Mouse (Mus musculus): ENCODE measurements around the gene Slc26a3. TPM values are rescaled to one million over a fixed set of nuclear protein-coding genes. Genes with fewer than 3 reads are reported as not detected.
A peak's percentile ranks its signal among the peaks of the same experiment; 100 is the strongest.

Gene Slc26a3
- polyA plus RNA-seq (2016; fragmentation: Nextera tagmentation; extraction: Ambion mirVana) = 0.09 TPM in 1 of 2 replicates, not detected in the other

- Histone ChIP-seq H3K27ac (no peak within 1 kb of the TSS), H3K4me2 (no peak within 1 kb of the TSS), H3K36me3 (no peaks in the 10 kb centered on the region), H3K9ac (replicated peaks) (no peak within 1 kb of the TSS), H3K27me3 (no peaks in the 10 kb centered on the region), H3K4me3 (replicated peaks) (no peak within 1 kb of the TSS), H3K4me1 (replicated peaks) (no peaks in the 10 kb centered on the region), H3K9me3 (no peaks in the 10 kb centered on the region)
- no peak for ATAC-seq (ENCODE audit: insufficient number of reproducible peaks, insufficient read depth, low FRiP score, low TSS enrichment, low read depth)
- WGBS = 85% methylated on average over 3 of the region's 3 CpGs
Measured at GRCm38 (mm10) chr12:31390571-31390970, at the start of gene Slc26a3. Gene Slc26a3, plus strand, starts transcription at chr12:31390871.

GRCm38 (mm10) chr12:31350191-31350943, 40.3 kb upstream of the Slc26a3 start:
- ATAC-seq (ENCODE audit: insufficient number of reproducible peaks, insufficient read depth, low FRiP score, low TSS enrichment, low read depth) = peak; percentile 31; the same call in 1 of the 2 replicates
- H3K27ac ChIP-seq = 0 out of 2 replicates have a peak overlapping the region, but pooled peaks have one; percentile 84
- H3K9me3 ChIP-seq = no peaks in the 10 kb centered on the region
- peak overlapping the region; percentile 89 for H3K4me2 ChIP-seq
- H3K36me3 ChIP-seq = peaks cover 21% of the 10 kb centered on the region
- H3K9ac ChIP-seq (replicated peaks) = peak overlapping the region; percentile 95
- peaks cover 8% of the 10 kb centered on the region for H3K4me1 ChIP-seq (replicated peaks)
- H3K4me3 ChIP-seq (replicated peaks) = peak overlapping the region; percentile 97
- no peaks in the 10 kb centered on the region for H3K27me3 ChIP-seq
- 29% methylated on average over 15 of the region's 15 CpGs for WGBS

- 5% methylated on average over 66 of the region's 66 CpGs for WGBS
Measured at GRCm38 (mm10) chr12:31350944-31351928, 39.4 kb upstream of the Slc26a3 start, which contains the start of gene Dld. Gene Dld, minus strand, starts transcription at chr12:31351453.

GRCm38 (mm10) chr12:31366428-31366827, 24.2 kb upstream of the Slc26a3 start:
- no peak for ATAC-seq (ENCODE audit: insufficient number of reproducible peaks, insufficient read depth, low FRiP score, low TSS enrichment, low read depth)
- Histone ChIP-seq H3K9ac (replicated peaks) (no peak overlapping the region), H3K4me2 (no peak overlapping the region), H3K27me3 (no peaks in the 10 kb centered on the region), H3K27ac (no peak overlapping the region), H3K4me1 (replicated peaks) (no peaks in the 10 kb centered on the region), H3K4me3 (replicated peaks) (no peak overlapping the region), H3K9me3 (no peaks in the 10 kb centered on the region), H3K36me3 (no peaks in the 10 kb centered on the region)
- 53% methylated on average over 3 of the region's 3 CpGs for WGBS

More at GRCm38 (mm10) chr12:31350944-31351928, 39.4 kb upstream of the Slc26a3 start, which contains the start of gene Dld:
- H3K4me3 ChIP-seq (replicated peaks) = peak within 1 kb of the TSS; percentile 97
- no peaks in the 10 kb centered on the region for H3K9me3 ChIP-seq
- H3K27ac ChIP-seq = peak within 1 kb of the TSS; percentile 84
- H3K4me2 ChIP-seq = peak within 1 kb of the TSS; percentile 89
- H3K4me1 ChIP-seq (replicated peaks) = peaks cover 8% of the 10 kb centered on the region
- H3K27me3 ChIP-seq = no peaks in the 10 kb centered on the region
- peak within 1 kb of the TSS; percentile 95 for H3K9ac ChIP-seq (replicated peaks)
- ATAC-seq (ENCODE audit: insufficient number of reproducible peaks, insufficient read depth, low FRiP score, low TSS enrichment, low read depth) = peak; percentile 91
- H3K36me3 ChIP-seq = peaks cover 21% of the 10 kb centered on the region

GRCm38 (mm10) chr12:31367721-31368120, 22.9 kb upstream of the Slc26a3 start:
- Histone ChIP-seq H3K9ac (replicated peaks) (no peak overlapping the region), H3K4me2 (no peak overlapping the region), H3K9me3 (no peaks in the 10 kb centered on the region), H3K27me3 (no peaks in the 10 kb centered on the region), H3K27ac (no peak overlapping the region), H3K36me3 (no peaks in the 10 kb centered on the region), H3K4me3 (replicated peaks) (no peak overlapping the region), H3K4me1 (replicated peaks) (no peaks in the 10 kb centered on the region)
- ATAC-seq (ENCODE audit: insufficient number of reproducible peaks, insufficient read depth, low FRiP score, low TSS enrichment, low read depth) = no peak
- WGBS = 89% methylated on average over 5 of the region's 5 CpGs

- no peak for ATAC-seq (ENCODE audit: insufficient number of reproducible peaks, insufficient read depth, low FRiP score, low TSS enrichment, low read depth)
- WGBS = 88% methylated on average over 1 of the region's 1 CpGs
- no peaks in the 10 kb centered on the region for H3K4me1 ChIP-seq (replicated peaks)
- no peak overlapping the region for H3K9ac ChIP-seq (replicated peaks)
- H3K4me2 ChIP-seq = no peak overlapping the region
- H3K27me3 ChIP-seq = no peaks in the 10 kb centered on the region
- no peaks in the 10 kb centered on the region for H3K36me3 ChIP-seq
- H3K4me3 ChIP-seq (replicated peaks) = no peak overlapping the region
- no peaks in the 10 kb centered on the region for H3K9me3 ChIP-seq
- H3K27ac ChIP-seq = no peak overlapping the region
Measured at GRCm38 (mm10) chr12:31369118-31369517, 21.6 kb upstream of the Slc26a3 start.

GRCm38 (mm10) chr12:31369656-31370055, 21.0 kb upstream of the Slc26a3 start:
- no peak overlapping the region for H3K9ac ChIP-seq (replicated peaks)
- no peak overlapping the region for H3K4me3 ChIP-seq (replicated peaks)
- no peak for ATAC-seq (ENCODE audit: insufficient number of reproducible peaks, insufficient read depth, low FRiP score, low TSS enrichment, low read depth)
- no peak overlapping the region for H3K27ac ChIP-seq
- H3K9me3 ChIP-seq = no peaks in the 10 kb centered on the region
- H3K4me1 ChIP-seq (replicated peaks) = no peaks in the 10 kb centered on the region
- WGBS = 88% methylated on average over 7 of the region's 7 CpGs
- no peaks in the 10 kb centered on the region for H3K36me3 ChIP-seq
- no peak overlapping the region for H3K4me2 ChIP-seq
- no peaks in the 10 kb centered on the region for H3K27me3 ChIP-seq

GRCm38 (mm10) chr12:31374603-31375282, 15.9 kb upstream of the Slc26a3 start:
- Histone ChIP-seq H3K4me3 (replicated peaks) (no peak overlapping the region), H3K27ac (no peak overlapping the region), H3K9ac (replicated peaks) (no peak overlapping the region), H3K4me2 (no peak overlapping the region), H3K36me3 (no peaks in the 10 kb centered on the region), H3K4me1 (replicated peaks) (peaks cover 9% of the 10 kb centered on the region; the same call in 1 of the 2 replicates), H3K27me3 (no peaks in the 10 kb centered on the region), H3K9me3 (no peaks in the 10 kb centered on the region)
- ATAC-seq (ENCODE audit: insufficient number of reproducible peaks, insufficient read depth, low FRiP score, low TSS enrichment, low read depth) = no peak
- WGBS = 42% methylated on average over 9 of the region's 9 CpGs

GRCm38 (mm10) chr12:31375283-31375615, 15.4 kb upstream of the Slc26a3 start:
- peaks cover 9% of the 10 kb centered on the region; the same call in 1 of the 2 replicates for H3K4me1 ChIP-seq (replicated peaks)
- no peaks in the 10 kb centered on the region for H3K9me3 ChIP-seq
- H3K4me3 ChIP-seq (replicated peaks) = no peak overlapping the region
- no peak overlapping the region for H3K4me2 ChIP-seq
- no peaks in the 10 kb centered on the region for H3K27me3 ChIP-seq
- WGBS = 74% methylated on average over 4 of the region's 4 CpGs
- H3K27ac ChIP-seq = no peak overlapping the region
- no peak for ATAC-seq (ENCODE audit: insufficient number of reproducible peaks, insufficient read depth, low FRiP score, low TSS enrichment, low read depth)
- H3K36me3 ChIP-seq = no peaks in the 10 kb centered on the region
- no peak overlapping the region for H3K9ac ChIP-seq (replicated peaks)

GRCm38 (mm10) chr12:31376326-31376950, 14.2 kb upstream of the Slc26a3 start:
- H3K27me3 ChIP-seq = no peaks in the 10 kb centered on the region
- no peaks in the 10 kb centered on the region for H3K36me3 ChIP-seq
- H3K9ac ChIP-seq (replicated peaks) = 0 out of 2 replicates have a peak overlapping the region, but pooled peaks have one; percentile 32
- H3K4me1 ChIP-seq (replicated peaks) = peaks cover 9% of the 10 kb centered on the region; the same call in 1 of the 2 replicates
- H3K4me3 ChIP-seq (replicated peaks) = peak overlapping the region; percentile 29
- ATAC-seq (ENCODE audit: insufficient number of reproducible peaks, insufficient read depth, low FRiP score, low TSS enrichment, low read depth) = no peak; the same call in 1 of the 2 replicates
- H3K4me2 ChIP-seq = peak overlapping the region; percentile 56
- no peak overlapping the region for H3K27ac ChIP-seq
- no peaks in the 10 kb centered on the region for H3K9me3 ChIP-seq
- 13% methylated on average over 13 of the region's 13 CpGs for WGBS

Data from limb, embryonic 12.5 days (tissue).